Mouse (Mus musculus): ENCODE measurements around the gene Fam189a2.

Fam189a2 gene

GRCm38 (mm10) chr19:23941422-23941949 is 89.3 kb downstream of the Fam189a2 start:
- DNase-seq (ENCODE audit: inconsistent ontology term): no peak

DNA sequence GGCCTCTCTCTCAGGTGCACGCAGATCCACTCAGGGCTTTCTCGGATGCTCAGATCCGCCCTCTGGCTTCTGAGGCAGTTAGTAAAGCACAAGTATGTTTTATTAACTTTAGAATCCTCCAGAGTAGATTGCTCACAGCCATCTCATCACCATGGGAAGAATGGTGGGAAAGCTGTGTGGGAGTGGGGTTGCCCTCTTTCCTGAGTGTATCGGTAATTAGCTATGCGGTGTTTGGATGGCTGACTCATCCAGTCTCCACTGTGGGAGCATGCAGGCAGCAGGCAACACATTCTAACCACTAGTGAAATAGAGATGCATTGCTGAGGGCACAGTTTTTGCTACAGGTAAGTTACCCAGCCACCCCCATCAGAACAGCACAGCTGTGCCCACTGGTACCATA is 100.0 kb downstream of the Fam189a2 start:
- no peak for DNase-seq (ENCODE audit: inconsistent ontology term)

GRCm38 (mm10) chr19:23925541-23925940 is 105.3 kb downstream of the Fam189a2 start:
- DNase-seq (ENCODE audit: inconsistent ontology term): peak; percentile 35

DNA sequence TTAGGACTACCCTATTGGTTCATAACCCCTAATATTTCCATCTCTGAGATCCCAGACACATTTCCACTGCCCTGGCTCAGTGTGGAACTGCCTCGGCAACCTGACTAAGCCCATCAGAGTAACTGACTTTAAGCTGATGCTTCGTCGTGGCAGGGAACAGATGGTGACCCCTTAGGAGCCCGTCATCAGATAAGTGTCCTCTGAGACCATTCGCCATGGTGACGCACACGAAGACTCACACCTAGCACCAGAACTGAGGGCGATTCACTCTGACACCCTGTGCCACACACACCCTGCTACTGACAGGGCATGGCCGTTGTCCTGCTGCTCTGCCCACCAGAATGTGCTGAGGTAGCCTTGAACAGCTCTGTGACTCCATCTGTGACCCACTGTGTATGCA is 106.0 kb downstream of the Fam189a2 start:
- no peak for DNase-seq (ENCODE audit: inconsistent ontology term)

DNA sequence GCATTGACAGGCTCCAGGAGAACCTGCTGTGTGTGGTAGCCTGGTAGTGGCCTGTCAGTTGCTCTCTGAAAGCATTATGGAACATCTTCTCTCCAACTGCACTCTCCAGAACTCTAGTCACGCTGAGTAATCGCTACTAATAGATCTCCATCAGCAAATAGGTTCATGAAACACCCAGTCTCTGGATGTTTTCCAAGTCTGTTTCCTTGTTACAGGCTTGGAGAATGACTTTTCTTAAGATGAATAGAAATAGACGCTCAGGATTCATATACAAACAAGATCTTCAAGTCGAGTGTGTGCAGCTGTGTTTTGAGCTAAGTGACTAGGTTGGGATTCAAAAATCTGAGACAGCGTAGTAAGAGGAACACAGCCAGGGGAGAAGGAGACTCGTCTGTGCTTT is 106.8 kb downstream of the Fam189a2 start:
- no peak for DNase-seq (ENCODE audit: inconsistent ontology term)
